Mouse (Mus musculus) heart, embryonic 10.5 days (tissue): ENCODE results near the gene Vstm2a. TPM values are rescaled to one million over a fixed set of nuclear protein-coding genes. Genes with fewer than 3 reads are reported as not detected.

Experiments
- DNase-seq: peaks from one replicate; pipeline ENCODE4 v3.0.0-alpha.2; 2017; ENCODE audit warnings: low spot score
- H3K27ac ChIP-seq: fragments of 300-500 bp; sonication (generic); 2 replicates; pipeline ENCODE4 v1.5.1; 2016; ENCODE audit warnings: mild to moderate bottlenecking
- H3K27me3 ChIP-seq: fragments of 300-500 bp; sonication (generic); 2 replicates; pipeline ENCODE4 v1.6.1; 2016; ENCODE audit warnings: mild to moderate bottlenecking; ENCODE audit not compliant: poor library complexity, insufficient read depth, severe bottlenecking
- H3K36me3 ChIP-seq: fragments of 300-500 bp; sonication (generic); 2 replicates; pipeline ENCODE4 v1.6.1; 2016; ENCODE audit warnings: mild to moderate bottlenecking, moderate library complexity
- H3K4me1 ChIP-seq: fragments of 300-500 bp; sonication (generic); 2 replicates; pipeline ENCODE4 v1.6.1; 2016; ENCODE audit warnings: mild to moderate bottlenecking
- H3K4me3 ChIP-seq: fragments of 300-500 bp; sonication (generic); 2 replicates; pipeline ENCODE4 v1.5.1; 2016; ENCODE audit warnings: mild to moderate bottlenecking, moderate library complexity
- H3K9me3 ChIP-seq: fragments of 300-500 bp; sonication (generic); 2 replicates; pipeline ENCODE4 v1.6.1; 2016; ENCODE audit warnings: mild to moderate bottlenecking, moderate library complexity
- WGBS: fragments of 180-500 bp; shearing (Covaris S2); methylation state at CpG from one replicate; pipeline ENCODE4 v1.1.7; 2016; 5-methylcytosine and 5-hydroxymethylcytosine counted together
- polyA plus RNA-seq: library from polyadenylated mRNA; unstranded; fragments of >200 nt; fragmentation: Nextera tagmentation; extraction: Ambion mirVana; gene quantifications from 2 replicates; pipeline ENCODE4 v1.2.1, GENCODE M21; 2016

Vstm2a gene
- polyA plus RNA-seq, 1 experiment from 2014 or later, result 0.13 TPM

DNA sequence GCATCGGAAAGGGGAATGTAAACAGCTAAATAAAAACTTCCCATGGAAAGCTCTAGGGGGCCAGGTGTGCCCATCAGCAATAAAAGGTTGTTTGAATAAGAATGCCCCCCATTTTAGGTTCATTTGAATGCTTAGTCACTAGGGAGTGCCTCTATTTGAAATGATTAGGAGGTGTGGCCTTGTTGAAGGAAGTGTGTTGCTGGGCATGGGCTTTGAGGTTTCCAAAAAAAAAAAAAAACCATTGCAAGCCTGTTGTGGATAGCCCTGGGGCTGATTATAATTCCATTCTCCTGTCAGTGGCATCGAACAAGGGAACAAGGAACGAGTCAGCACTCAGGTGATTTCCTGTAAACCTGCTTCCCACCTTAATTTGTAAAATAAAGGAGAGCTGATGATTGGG, 87.7 kb downstream of the Vstm2a start:
- H3K27ac ChIP-seq, result no peak overlapping the region
- H3K36me3 ChIP-seq, result no peaks in the 10 kb centered on the region
- no peaks in the 10 kb centered on the region for H3K9me3 ChIP-seq
- WGBS, result 53% methylated on average over 3 of the region's 3 CpGs
- H3K27me3 ChIP-seq, result no peaks in the 10 kb centered on the region
- DNase-seq, result no peak
- H3K4me1 ChIP-seq, result no peaks in the 10 kb centered on the region
- no peak overlapping the region for H3K4me3 ChIP-seq

DNA sequence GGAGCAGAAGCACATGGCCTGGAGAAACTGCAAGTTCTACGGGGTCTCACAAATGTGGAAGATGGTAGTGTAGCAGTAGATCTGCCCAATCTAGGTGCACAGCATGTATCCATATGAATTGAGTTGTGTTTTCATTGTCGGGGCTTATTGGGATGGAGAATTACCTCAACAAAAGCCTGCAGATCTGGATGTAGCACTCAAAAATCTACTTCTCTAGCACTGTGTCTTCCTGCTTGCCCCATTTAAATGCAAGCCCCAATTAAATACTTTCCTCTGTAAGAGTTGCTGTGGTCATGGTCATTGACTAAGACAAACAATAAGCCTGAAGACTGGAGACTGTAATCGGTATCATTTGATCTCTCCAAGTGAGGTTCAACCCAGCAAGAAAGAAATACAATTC, 88.2 kb downstream of the Vstm2a start:
- Histone ChIP-seq H3K36me3 (no peaks in the 10 kb centered on the region), H3K4me1 (no peaks in the 10 kb centered on the region), H3K9me3 (no peaks in the 10 kb centered on the region), H3K27ac (no peak overlapping the region), H3K4me3 (no peak overlapping the region), H3K27me3 (no peaks in the 10 kb centered on the region)
- DNase-seq, result no peak
- 75% methylated on average over 3 of the region's 3 CpGs for WGBS

DNA sequence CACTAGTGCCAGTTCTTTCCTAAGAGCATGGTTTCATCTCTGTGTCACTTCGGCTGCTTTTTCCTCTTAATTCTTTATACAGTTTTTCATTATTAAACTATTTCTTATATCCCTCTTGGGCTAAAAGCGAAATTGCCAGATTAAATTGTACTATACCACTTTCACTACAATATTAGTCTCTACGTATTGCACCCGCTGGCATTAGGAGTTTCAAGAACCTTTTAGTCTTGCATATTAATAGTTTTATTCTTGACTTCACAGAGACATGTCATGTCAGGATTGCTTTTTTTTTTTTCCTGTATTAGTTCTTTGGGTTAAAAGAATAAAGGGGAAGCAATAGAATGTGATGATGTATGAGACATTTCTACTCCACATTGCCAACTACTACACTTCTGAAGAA, 94.4 kb downstream of the Vstm2a start:
- Histone ChIP-seq H3K27ac (no peak overlapping the region), H3K9me3 (no peaks in the 10 kb centered on the region), H3K4me1 (no peaks in the 10 kb centered on the region), H3K36me3 (no peaks in the 10 kb centered on the region), H3K27me3 (no peaks in the 10 kb centered on the region), H3K4me3 (no peak overlapping the region)
- DNase-seq, result no peak
- WGBS, result 85% methylated on average over 4 of the region's 4 CpGs

DNA sequence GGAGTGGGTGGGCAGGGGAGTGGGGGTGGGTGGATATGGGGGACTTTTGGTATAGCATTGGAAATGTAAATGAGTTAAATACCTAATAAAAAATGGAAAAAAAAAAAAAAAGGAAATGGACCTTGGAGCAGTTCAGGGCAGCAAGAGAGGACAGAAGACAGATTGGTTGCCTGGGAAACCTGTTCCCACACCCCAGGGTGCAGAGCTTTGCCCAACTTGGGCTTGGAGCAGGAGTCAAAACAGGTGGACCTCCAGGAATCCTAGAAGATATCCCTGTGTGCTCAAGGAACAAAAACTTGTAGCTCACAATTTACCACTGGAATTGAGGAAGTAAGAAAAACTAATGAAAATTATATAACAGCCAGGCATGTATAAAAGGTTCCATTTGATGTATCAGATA, 96.8 kb downstream of the Vstm2a start:
- H3K27ac ChIP-seq, result no peak overlapping the region
- H3K4me3 ChIP-seq, result no peak overlapping the region
- H3K4me1 ChIP-seq, result no peaks in the 10 kb centered on the region
- no peaks in the 10 kb centered on the region for H3K27me3 ChIP-seq
- no peaks in the 10 kb centered on the region for H3K9me3 ChIP-seq
- no peaks in the 10 kb centered on the region for H3K36me3 ChIP-seq
- DNase-seq, result no peak

DNA sequence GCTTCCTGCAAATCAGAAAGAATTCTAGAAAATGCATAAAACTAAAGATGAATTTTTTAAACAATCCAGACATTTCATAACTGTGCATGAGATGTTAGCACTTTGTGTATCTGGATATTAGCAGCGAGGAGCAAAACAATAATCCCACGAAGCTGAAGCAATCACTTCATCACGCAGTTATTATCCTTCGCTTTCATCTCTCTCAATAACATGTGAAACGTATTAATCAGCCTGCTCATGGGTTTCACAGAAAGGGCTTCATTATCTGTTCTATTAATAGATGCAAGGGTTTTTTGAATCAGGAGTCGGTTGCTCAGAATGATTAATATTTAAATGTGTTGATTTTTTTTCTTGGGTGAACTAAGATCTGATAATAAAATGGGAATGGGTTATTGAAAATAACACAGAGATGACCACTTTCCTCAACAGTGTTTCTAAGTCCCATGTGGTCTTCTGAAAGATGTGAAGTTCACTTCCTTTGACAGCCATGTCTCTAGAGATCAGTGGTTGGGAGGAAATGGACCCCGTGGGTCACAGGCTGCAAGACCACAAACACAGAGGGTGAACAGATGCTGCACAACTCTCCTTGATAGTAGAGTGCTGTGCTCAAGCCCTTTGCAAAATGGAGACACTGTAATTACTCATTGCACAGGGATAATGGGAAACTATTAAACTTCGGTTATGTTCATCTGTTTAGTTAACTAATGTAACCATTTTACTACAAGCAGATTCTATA, 109.5 kb downstream of the Vstm2a start:
- no peaks in the 10 kb centered on the region for H3K9me3 ChIP-seq
- H3K27me3 ChIP-seq, result no peaks in the 10 kb centered on the region
- 78% methylated on average over 8 of the region's 8 CpGs for WGBS
- no peaks in the 10 kb centered on the region for H3K4me1 ChIP-seq
- no peak overlapping the region for H3K27ac ChIP-seq
- no peaks in the 10 kb centered on the region for H3K36me3 ChIP-seq
- no peak for DNase-seq
- no peak overlapping the region for H3K4me3 ChIP-seq

DNA sequence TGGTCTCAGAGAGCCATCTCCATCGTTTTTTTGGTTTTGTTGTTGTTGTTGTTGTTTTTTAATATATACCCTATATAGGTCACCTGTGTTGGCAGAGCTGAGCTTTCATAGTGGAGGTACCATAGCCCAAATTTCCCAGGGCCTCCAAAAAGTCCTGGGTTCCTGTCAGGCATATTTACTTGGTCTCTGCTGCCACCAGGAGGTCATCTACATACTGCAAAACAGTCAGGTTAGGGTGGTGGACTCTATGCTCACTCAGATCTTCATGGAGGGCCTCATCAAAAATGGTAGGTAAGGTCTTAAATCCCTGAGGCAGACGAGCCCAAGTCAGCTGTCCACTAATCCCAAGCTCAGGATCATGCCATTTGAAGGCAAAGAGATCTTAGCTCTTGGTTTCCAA, 146.1 kb downstream of the Vstm2a start:
- Histone ChIP-seq H3K9me3 (no peaks in the 10 kb centered on the region), H3K27me3 (no peaks in the 10 kb centered on the region), H3K36me3 (no peaks in the 10 kb centered on the region), H3K27ac (no peak overlapping the region), H3K4me3 (no peak overlapping the region), H3K4me1 (no peaks in the 10 kb centered on the region)
- no peak for DNase-seq
- 48% methylated on average over 2 of the region's 2 CpGs for WGBS

DNA sequence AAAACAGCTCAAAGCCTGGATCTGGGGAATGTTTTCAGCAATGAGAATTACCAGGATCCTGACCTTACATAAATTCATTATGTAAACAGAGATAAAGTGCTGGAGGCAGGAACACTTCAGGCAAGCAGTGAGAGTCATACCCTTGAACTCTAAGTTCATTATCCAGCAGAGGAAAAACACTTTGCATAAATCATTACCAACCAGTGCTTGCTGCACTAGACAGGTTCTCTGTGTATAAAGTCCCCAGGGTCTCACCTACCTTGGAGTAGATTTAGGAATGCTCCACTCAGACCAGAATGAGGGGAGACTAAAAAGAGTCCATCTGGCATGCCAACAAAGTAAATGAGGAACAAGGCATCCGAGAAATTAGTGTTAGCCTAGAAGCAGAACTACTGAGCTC, 154.2 kb downstream of the Vstm2a start:
- WGBS, result 55% methylated on average over 1 of the region's 1 CpGs
- Histone ChIP-seq H3K9me3 (no peaks in the 10 kb centered on the region), H3K4me1 (no peaks in the 10 kb centered on the region), H3K36me3 (no peaks in the 10 kb centered on the region), H3K4me3 (no peak overlapping the region), H3K27me3 (no peaks in the 10 kb centered on the region), H3K27ac (no peak overlapping the region)
- no peak for DNase-seq

DNA sequence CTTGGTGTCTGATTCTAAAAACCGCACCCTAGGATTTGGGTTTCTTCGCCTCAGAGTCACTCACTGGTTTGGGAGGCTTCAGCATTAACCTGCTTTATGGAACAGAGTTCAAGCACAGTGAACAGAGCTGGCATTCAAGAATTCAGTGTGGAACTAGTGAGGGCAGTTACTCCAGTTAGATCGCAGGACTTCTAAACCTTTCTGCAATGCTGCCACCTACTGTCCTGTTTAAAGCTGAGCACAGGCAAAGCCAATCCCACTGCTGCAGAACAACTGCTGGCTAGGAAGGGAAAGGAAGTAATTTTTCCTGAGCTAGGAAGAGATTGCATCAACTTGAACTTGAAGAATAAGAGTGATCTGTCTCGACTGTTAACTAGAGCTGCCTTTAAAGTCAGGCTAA, 155.1 kb downstream of the Vstm2a start:
- 24% methylated on average over 4 of the region's 4 CpGs for WGBS
- H3K4me3 ChIP-seq, result no peak overlapping the region
- no peaks in the 10 kb centered on the region for H3K4me1 ChIP-seq
- H3K36me3 ChIP-seq, result no peaks in the 10 kb centered on the region
- no peaks in the 10 kb centered on the region for H3K9me3 ChIP-seq
- no peak for DNase-seq
- no peaks in the 10 kb centered on the region for H3K27me3 ChIP-seq
- H3K27ac ChIP-seq, result no peak overlapping the region

DNA sequence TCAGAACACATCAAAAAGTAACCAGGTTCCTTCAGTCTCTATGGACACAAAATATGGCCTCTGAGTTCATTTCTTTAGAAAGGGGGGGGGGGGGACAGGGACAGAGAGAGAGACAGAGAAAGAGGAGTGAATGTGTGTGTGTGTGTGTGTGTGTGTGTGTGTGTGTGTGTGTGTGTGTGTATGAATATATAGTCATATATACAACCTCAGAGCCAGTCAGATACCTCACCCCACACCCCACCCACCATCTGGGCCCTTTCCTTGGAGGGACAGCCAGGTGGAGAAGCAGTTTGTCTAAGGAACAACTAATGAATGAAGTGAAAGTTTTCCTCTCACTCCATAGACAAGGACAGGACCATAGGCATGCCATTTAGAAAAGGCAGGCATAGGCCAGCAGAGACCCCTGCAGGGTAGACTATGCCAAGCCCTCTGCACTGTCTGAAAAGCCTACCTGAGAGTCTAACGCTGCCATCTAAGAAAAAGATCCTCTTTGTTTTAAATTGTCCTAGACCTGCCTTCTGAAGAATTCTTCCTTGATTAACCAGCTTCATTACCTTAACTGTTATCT, 155.6 kb downstream of the Vstm2a start:
- no peaks in the 10 kb centered on the region for H3K36me3 ChIP-seq
- 60% methylated on average over 1 of the region's 1 CpGs for WGBS
- no peak overlapping the region for H3K27ac ChIP-seq

DNA sequence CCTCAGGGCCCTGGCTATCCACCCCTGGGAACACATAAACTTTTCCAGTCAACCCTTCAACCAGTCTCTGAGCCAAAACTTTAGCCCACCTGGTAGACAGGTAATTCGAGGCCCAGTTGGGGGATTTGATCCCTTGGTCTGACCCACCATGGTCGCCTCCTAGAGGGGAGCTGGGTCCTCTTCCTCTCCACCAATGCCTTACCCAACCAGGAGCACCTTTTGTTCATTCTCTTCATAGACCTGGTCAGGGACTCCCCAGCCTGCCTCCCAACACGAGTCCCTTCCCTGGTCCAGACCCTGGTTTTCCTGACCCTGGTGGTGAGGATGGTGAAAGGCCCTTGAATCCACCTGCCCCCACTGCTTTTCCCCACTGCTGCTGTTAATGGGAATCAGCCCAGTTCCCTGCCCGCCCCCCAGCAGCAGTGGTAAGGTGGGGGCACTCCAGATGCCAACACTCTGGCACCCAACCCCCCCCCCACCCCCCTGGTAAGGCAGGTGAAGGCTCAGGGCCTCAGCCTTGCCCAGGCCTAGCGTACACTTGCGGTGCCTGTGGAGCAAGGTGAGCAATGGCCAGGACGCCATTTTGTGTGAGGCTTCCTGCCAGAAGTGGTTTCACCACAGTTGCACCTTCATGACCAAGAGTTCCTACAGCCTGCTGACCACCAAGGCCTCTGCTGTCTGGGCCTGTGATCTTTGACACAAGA, 182.2 kb downstream of the Vstm2a start:
- Histone ChIP-seq H3K36me3 (no peaks in the 10 kb centered on the region), H3K4me3 (no peak overlapping the region), H3K27ac (no peak overlapping the region), H3K27me3 (no peaks in the 10 kb centered on the region), H3K4me1 (no peaks in the 10 kb centered on the region), H3K9me3 (no peaks in the 10 kb centered on the region)
- DNase-seq, result no peak
- WGBS, result 77% methylated on average over 7 of the region's 7 CpGs

More for the DNA sequence above, 155.6 kb downstream of the Vstm2a start:
- Histone ChIP-seq H3K4me1 (no peaks in the 10 kb centered on the region), H3K4me3 (no peak overlapping the region), H3K9me3 (no peaks in the 10 kb centered on the region), H3K27me3 (no peaks in the 10 kb centered on the region)
- DNase-seq, result no peak
